Mouse (Mus musculus) kidney, embryonic 15.5 days (tissue): ENCODE data around the gene Zswim5. TPM values are rescaled to one million over a fixed set of nuclear protein-coding genes. Genes with fewer than 3 reads are reported as not detected.

Experiments used
- ATAC-seq: fragments of 200-750 bp; cut with Nextera tagmentation; replicated peaks from 2 replicates; pipeline ENCODE4 v1.8.0; 2017; ENCODE audit warnings: moderate TSS enrichment; ENCODE audit not compliant: low FRiP score
- H3K27ac ChIP-seq: fragments of 300-500 bp; sonication (generic); 2 replicates; pipeline ENCODE4 v1.5.1; 2015; ENCODE audit warnings: mild to moderate bottlenecking, inconsistent platforms
- H3K27me3 ChIP-seq: fragments of 300-500 bp; sonication (generic); 2 replicates; pipeline ENCODE4 v1.6.1; 2015; ENCODE audit warnings: inconsistent platforms
- H3K36me3 ChIP-seq: fragments of 300-500 bp; sonication (generic); 2 replicates; pipeline ENCODE4 v1.6.1; 2015; ENCODE audit warnings: inconsistent platforms
- H3K4me1 ChIP-seq: fragments of 300-500 bp; sonication (generic); 2 replicates; pipeline ENCODE4 v1.6.1; 2015; ENCODE audit warnings: inconsistent platforms
- H3K4me2 ChIP-seq: fragments of 300-500 bp; sonication (generic); 2 replicates; pipeline ENCODE4 v1.6.1; 2015; ENCODE audit warnings: moderate library complexity, mild to moderate bottlenecking, inconsistent platforms
- H3K4me3 ChIP-seq: fragments of 300-500 bp; sonication (generic); replicated peaks from 2 replicates; pipeline ENCODE4 v1.5.1; 2015; ENCODE audit warnings: mild to moderate bottlenecking, inconsistent platforms
- H3K9ac ChIP-seq: fragments of 300-500 bp; sonication (generic); 2 replicates; pipeline ENCODE4 v1.6.1; 2015; ENCODE audit warnings: mild to moderate bottlenecking, inconsistent platforms
- H3K9me3 ChIP-seq: fragments of 300-500 bp; sonication (generic); replicated peaks from 2 replicates; pipeline ENCODE4 v1.6.1; 2016; ENCODE audit warnings: inconsistent platforms
- WGBS: fragments of 180-500 bp; shearing (Covaris S2); methylation state at CpG from one replicate; pipeline ENCODE4 v1.1.7; 2015; ENCODE audit warnings: mixed read lengths; 5-methylcytosine and 5-hydroxymethylcytosine counted together
- polyA plus RNA-seq: library from polyadenylated mRNA; unstranded; fragments of >200 nt; fragmentation: Nextera tagmentation; extraction: Ambion mirVana; gene quantifications from 2 replicates; pipeline ENCODE4 v1.2.1, GENCODE M21; 2015

Zswim5 gene
- polyA plus RNA-seq, 1 experiment from 2014 or later, result 1.7 TPM

DNA sequence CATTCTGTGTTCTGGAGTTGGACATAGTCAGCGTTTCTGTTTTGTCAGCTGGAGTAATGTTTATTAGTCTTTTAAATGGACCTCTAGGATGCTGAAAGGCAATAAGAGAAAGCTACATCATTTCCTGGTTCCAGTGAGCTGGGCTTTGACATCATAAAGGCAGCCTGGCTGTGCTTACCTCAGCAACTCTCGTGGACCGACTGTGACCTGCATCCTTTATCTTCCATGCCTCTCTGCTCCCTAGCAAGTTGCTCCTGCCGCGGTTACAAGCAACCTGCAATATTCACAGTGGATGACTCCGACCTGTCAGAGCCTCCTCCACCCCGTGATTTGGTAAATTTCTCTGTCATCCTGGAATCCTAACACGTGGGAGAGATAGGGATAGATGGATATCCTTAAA, 15.2 kb upstream of the Zswim5 start:
- H3K27ac ChIP-seq, result no peak overlapping the region
- no peak for ATAC-seq
- no peaks in the 10 kb centered on the region for H3K9me3 ChIP-seq
- H3K4me1 ChIP-seq, result no peaks in the 10 kb centered on the region
- no peak overlapping the region for H3K4me3 ChIP-seq
- WGBS, result 39% methylated on average over 8 of the region's 8 CpGs
- no peak overlapping the region for H3K4me2 ChIP-seq
- no peaks in the 10 kb centered on the region; the same call in 1 of the 2 replicates for H3K27me3 ChIP-seq
- no peaks in the 10 kb centered on the region for H3K36me3 ChIP-seq
- no peak overlapping the region for H3K9ac ChIP-seq

- ATAC-seq, result no peak
- WGBS, result 69% methylated on average over 3 of the region's 3 CpGs
- no peak overlapping the region for H3K4me2 ChIP-seq
These were observed 7.3 kb upstream of the Zswim5 start for GRCm38 (mm10) chr4:116869898-116870297.

DNA sequence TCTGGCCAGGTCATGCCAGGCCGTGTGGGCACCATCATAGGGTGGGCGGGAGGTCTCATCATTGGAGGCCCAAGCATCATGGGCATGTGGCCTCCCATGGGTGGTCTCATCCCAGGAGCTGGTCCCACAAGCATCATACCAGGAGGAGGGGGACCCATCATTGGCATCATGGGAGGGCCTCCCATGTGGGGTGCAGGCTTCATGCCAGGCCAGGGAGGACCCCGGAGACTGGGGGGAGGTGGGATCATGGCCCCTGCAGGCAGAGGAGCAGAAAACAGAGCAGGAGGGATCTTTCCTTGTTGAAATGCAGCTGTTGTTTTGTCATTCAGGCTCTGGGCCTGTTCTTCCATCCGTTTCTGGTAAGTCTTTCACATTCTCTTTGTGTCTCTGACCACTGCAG, 2.6 kb upstream of the Zswim5 start:
- Histone ChIP-seq H3K36me3 (no peaks in the 10 kb centered on the region), H3K27me3 (peaks cover 25% of the 10 kb centered on the region), H3K9ac (no peak overlapping the region), H3K4me1 (peaks cover 17% of the 10 kb centered on the region), H3K27ac (no peak overlapping the region), H3K4me3 (no peak overlapping the region), H3K9me3 (no peaks in the 10 kb centered on the region), H3K4me2 (no peak overlapping the region)
- WGBS, result 81% methylated on average over 4 of the region's 4 CpGs
- no peak for ATAC-seq

More at GRCm38 (mm10) chr4:116869898-116870297, 7.3 kb upstream of the Zswim5 start:
- no peaks in the 10 kb centered on the region for H3K9me3 ChIP-seq
- peaks cover 5% of the 10 kb centered on the region for H3K27me3 ChIP-seq
- no peaks in the 10 kb centered on the region for H3K4me1 ChIP-seq
- H3K9ac ChIP-seq, result no peak overlapping the region
- no peak overlapping the region for H3K27ac ChIP-seq
- no peaks in the 10 kb centered on the region for H3K36me3 ChIP-seq
- H3K4me3 ChIP-seq, result no peak overlapping the region

DNA sequence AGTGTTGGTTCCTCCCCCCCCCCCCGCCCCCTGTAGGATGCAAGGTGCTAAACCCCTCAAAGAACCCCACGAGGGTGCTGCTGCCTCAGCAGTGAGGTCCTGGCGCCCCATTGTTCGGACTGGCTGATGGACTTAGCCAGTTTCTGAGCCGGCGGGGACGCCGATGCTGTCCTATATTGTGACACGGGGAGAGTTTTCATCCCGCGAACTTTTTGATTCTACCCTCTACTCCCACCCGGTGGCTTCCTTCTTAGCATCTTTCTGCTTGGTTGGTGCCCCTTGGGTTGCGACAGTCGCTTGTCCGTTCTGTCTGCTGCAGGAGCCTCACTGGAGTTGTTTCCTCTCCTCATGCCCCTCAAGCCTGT, 564 bp upstream of the Zswim5 start:
- WGBS, result under 1% methylated on average over 15 of the region's 15 CpGs
- peak overlapping the region; percentile 93 for H3K27ac ChIP-seq
- H3K27me3 ChIP-seq, result peaks cover 25% of the 10 kb centered on the region
- H3K4me2 ChIP-seq, result peak overlapping the region; percentile 95
- H3K9me3 ChIP-seq, result no peaks in the 10 kb centered on the region
- no peaks in the 10 kb centered on the region for H3K36me3 ChIP-seq
- H3K4me3 ChIP-seq, result peak overlapping the region; percentile 86
- H3K4me1 ChIP-seq, result peaks cover 17% of the 10 kb centered on the region
- H3K9ac ChIP-seq, result peak overlapping the region; percentile 80
- ATAC-seq, result peak; percentile 70

DNA sequence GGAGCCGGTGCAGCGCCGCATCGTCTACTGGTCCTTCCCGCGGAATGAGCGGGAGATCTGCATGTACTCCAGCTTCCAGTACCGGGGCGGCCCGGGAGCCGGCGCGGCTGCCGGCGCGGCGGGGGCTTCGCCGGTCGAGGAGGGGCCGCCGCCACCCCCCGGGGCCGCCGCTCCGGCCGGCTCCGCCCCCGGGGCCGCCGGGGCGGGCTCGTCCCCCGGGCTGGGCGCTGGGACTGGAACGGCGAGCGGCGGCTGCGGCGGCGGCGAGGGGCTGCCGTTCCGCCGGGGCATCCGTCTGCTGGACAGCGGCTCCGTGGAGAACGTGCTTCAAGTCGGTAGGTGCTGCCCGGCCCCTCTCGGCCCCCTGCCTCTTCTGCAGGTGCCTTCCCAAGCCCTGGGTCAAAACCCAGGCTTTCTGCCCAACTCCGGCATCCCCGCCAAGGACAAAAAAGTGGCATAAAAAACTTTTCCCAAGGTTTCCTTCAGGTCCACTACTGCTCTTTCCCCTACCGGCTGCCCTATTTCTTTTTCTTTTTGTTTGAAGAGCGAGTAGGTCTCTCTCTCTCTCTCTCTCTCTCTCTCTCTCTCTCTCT, 649 bp downstream of the Zswim5 start:
- Histone ChIP-seq H3K36me3 (no peaks in the 10 kb centered on the region), H3K27ac (peak overlapping the region; percentile 93), H3K4me3 (peak overlapping the region; percentile 86), H3K4me2 (peak overlapping the region; percentile 95), H3K27me3 (peaks cover 25% of the 10 kb centered on the region), H3K9ac (peak overlapping the region; percentile 80), H3K9me3 (no peaks in the 10 kb centered on the region), H3K4me1 (peaks cover 17% of the 10 kb centered on the region)
- ATAC-seq, result peak; percentile 41
- under 1% methylated on average over 55 of the region's 57 CpGs for WGBS

DNA sequence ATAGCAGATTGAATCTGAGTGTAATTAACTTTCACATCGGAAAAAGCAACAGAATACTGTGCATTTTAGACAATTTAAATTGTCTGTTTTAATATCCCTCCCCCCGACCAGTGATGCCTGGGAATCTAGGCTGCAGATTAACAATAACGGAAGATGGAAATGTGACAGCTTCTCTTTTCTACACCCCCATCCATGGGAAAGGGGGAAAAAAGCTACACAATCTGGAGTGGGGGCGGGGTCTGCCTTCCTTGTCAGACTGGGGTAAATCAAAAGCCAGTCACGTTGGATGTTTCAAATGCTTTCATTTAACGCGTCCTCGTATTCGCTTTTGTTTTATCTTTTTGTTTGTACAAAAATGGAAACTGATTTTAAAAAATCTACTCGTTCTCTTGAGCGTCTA, 1.3 kb downstream of the Zswim5 start:
- H3K9me3 ChIP-seq, result no peaks in the 10 kb centered on the region
- 4% methylated on average over 11 of the region's 11 CpGs for WGBS
- no peaks in the 10 kb centered on the region for H3K36me3 ChIP-seq

DNA sequence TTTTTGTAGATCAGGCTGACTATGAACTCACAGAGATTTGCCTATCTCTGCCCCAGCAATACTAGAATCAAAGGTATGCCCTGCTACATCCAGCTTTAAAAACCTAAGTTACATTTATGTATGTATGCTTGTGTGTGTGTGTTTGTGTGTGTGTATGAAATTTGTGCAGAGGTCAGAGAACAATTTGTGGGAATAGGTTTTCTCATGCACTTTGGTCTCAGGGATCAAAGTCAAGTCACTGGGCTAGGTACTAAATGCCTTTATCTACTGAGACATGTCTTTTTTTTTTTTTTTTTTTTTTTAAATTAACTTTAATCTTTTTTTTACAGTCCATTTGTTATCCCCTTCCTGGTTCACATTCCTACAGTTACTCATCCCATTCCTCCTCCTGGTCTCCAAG, 5.5 kb downstream of the Zswim5 start:
- Histone ChIP-seq H3K9me3 (no peaks in the 10 kb centered on the region), H3K27ac (no peak overlapping the region), H3K4me1 (peaks cover 8% of the 10 kb centered on the region), H3K9ac (no peak overlapping the region), H3K4me3 (no peak overlapping the region), H3K36me3 (no peaks in the 10 kb centered on the region), H3K27me3 (peaks cover 9% of the 10 kb centered on the region), H3K4me2 (no peak overlapping the region)
- no peak for ATAC-seq

More for the DNA sequence above, 1.3 kb downstream of the Zswim5 start:
- no peak for ATAC-seq
- H3K4me1 ChIP-seq, result peaks cover 17% of the 10 kb centered on the region
- H3K9ac ChIP-seq, result 0 out of 2 replicates have a peak overlapping the region, but pooled peaks have one; percentile 80
- H3K4me3 ChIP-seq, result peak overlapping the region; percentile 86
- no peak overlapping the region for H3K27ac ChIP-seq
- peak overlapping the region; percentile 95 for H3K4me2 ChIP-seq
- H3K27me3 ChIP-seq, result peaks cover 25% of the 10 kb centered on the region

- Histone ChIP-seq H3K9ac (no peak overlapping the region), H3K4me3 (no peak overlapping the region), H3K9me3 (no peaks in the 10 kb centered on the region), H3K36me3 (no peaks in the 10 kb centered on the region), H3K4me1 (0 out of 2 replicates have a peak, but pooled peaks cover 3% of the 10 kb centered on the region), H3K27ac (no peak overlapping the region), H3K27me3 (no peaks in the 10 kb centered on the region), H3K4me2 (no peak overlapping the region)
- ATAC-seq, result no peak
- WGBS, result 71% methylated on average over 4 of the region's 4 CpGs
These were observed 17.3 kb downstream of the Zswim5 start for GRCm38 (mm10) chr4:116894200-116895080.

GRCm38 (mm10) chr4:116910489-116911181, 33.5 kb downstream of the Zswim5 start:
- Histone ChIP-seq H3K4me2 (no peak overlapping the region), H3K4me1 (no peaks in the 10 kb centered on the region), H3K4me3 (no peak overlapping the region), H3K9me3 (no peaks in the 10 kb centered on the region), H3K27me3 (no peaks in the 10 kb centered on the region), H3K9ac (no peak overlapping the region), H3K36me3 (no peaks in the 10 kb centered on the region), H3K27ac (no peak overlapping the region)
- WGBS, result 65% methylated on average over 4 of the region's 4 CpGs
- ATAC-seq, result no peak

DNA sequence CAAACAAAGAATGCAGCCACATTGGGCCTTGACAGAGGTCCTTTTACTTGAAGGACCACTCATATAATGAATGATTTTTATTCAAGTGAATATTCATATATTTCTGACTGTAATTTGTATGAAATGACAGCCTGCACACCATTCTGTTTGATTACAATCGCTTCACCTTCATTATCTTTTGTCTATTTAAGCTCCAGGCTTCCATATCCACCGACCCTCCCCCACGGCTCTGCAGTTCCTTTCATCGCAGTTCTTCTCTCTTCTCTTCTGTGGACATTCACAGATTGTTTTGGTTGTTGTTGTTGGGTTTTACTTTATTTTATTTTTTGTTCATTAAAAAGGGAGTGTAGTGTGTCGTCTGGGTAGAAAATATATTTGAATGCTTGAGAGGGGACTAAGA, 34.0 kb downstream of the Zswim5 start:
- no peak overlapping the region for H3K9ac ChIP-seq
- ATAC-seq, result no peak
- 69% methylated on average over 5 of the region's 5 CpGs for WGBS
- H3K27me3 ChIP-seq, result no peaks in the 10 kb centered on the region
- H3K9me3 ChIP-seq, result no peaks in the 10 kb centered on the region
- no peaks in the 10 kb centered on the region for H3K36me3 ChIP-seq
- H3K4me3 ChIP-seq, result no peak overlapping the region
- no peaks in the 10 kb centered on the region for H3K4me1 ChIP-seq
- H3K27ac ChIP-seq, result no peak overlapping the region
- no peak overlapping the region for H3K4me2 ChIP-seq

DNA sequence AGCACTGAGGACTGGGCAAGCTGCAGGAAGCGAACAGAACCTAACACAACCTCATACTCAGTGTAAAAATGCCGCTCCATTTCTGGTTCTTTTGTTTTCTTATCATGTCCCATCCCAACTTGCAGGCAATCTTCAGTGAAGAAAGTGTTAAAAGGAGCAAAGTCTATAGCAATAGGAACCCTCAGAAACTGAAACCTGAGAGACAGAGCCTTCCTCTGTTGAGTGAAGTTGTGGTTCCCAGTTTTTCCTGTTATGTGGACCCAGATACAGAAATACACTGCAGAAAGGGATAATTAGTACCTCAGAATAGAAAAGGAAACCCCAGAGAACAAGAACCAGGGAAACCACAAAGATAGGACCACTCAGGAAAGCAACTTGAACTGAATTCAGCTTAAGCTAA, 36.1 kb downstream of the Zswim5 start:
- no peak for ATAC-seq
- no peaks in the 10 kb centered on the region for H3K27me3 ChIP-seq
- no peak overlapping the region for H3K4me2 ChIP-seq
- no peak overlapping the region for H3K4me3 ChIP-seq
- H3K36me3 ChIP-seq, result no peaks in the 10 kb centered on the region
- 84% methylated on average over 2 of the region's 2 CpGs for WGBS
- H3K4me1 ChIP-seq, result no peaks in the 10 kb centered on the region
- H3K27ac ChIP-seq, result 0 out of 2 replicates have a peak overlapping the region, but pooled peaks have one; percentile 6
- no peaks in the 10 kb centered on the region for H3K9me3 ChIP-seq
- H3K9ac ChIP-seq, result no peak overlapping the region
